Mouse (Mus musculus): ENCODE measurements around the gene Mras. TPM values are rescaled to one million over a fixed set of nuclear protein-coding genes. Genes with fewer than 3 reads are reported as not detected.

Gene Mras
- total RNA-seq, 2 experiments from 2014 or later, result 81.7 to 99.5 TPM

GRCm38 (mm10) chr9:99444590-99445178, 7.5 kb upstream of the Mras start:
- intact Hi-C loops (cut with DNase I), result loop anchor here (5.0 kb wide), 2 partner anchors 57 to 202 kb away; partner anchors contain the start of gene Cep70

GRCm38 (mm10) chr9:99441647-99442433, 4.7 kb upstream of the Mras start:
- DNase-seq (ENCODE audit: extremely low spot score in 1 of 2, low spot score in 2 of 2), result no peak
- intact Hi-C loops (cut with DNase I), result no loop called here

More at GRCm38 (mm10) chr9:99444590-99445178, 7.5 kb upstream of the Mras start:
- DNase-seq (ENCODE audit: extremely low spot score in 1 of 2, low spot score in 2 of 2), result no peak

- DNase-seq (ENCODE audit: extremely low spot score in 1 of 2, low spot score in 2 of 2), result peak in 1 of 2 experiments; percentile 60
- intact Hi-C loops (cut with DNase I), result no loop called here
Measured at GRCm38 (mm10) chr9:99440941-99441340, 3.8 kb upstream of the Mras start.

- no peak for DNase-seq (ENCODE audit: extremely low spot score in 1 of 2, low spot score in 2 of 2)
- intact Hi-C loops (cut with DNase I), result no loop called here
Measured at GRCm38 (mm10) chr9:99439064-99439463, 1.9 kb upstream of the Mras start.

GRCm38 (mm10) chr9:99437781-99438565, 792 bp upstream of the Mras start:
- intact Hi-C loops (cut with DNase I), result no loop called here
- no peak for DNase-seq (ENCODE audit: extremely low spot score in 1 of 2, low spot score in 2 of 2)

GRCm38 (mm10) chr9:99436182-99437030, 775 bp downstream of the Mras start:
- DNase-seq (ENCODE audit: extremely low spot score in 1 of 2, low spot score in 2 of 2), result peak; percentile 46 to 85
- intact Hi-C loops (cut with DNase I), result no loop called here

- intact Hi-C loops (cut with DNase I), result no loop called here
- DNase-seq (ENCODE audit: extremely low spot score in 1 of 2, low spot score in 2 of 2), result peak; percentile 51 to 70
Measured at GRCm38 (mm10) chr9:99435619-99436181, 1.5 kb downstream of the Mras start.

GRCm38 (mm10) chr9:99434892-99435618, 2.1 kb downstream of the Mras start:
- DNase-seq (ENCODE audit: extremely low spot score in 1 of 2, low spot score in 2 of 2), result no peak
- intact Hi-C loops (cut with DNase I), result no loop called here

- intact Hi-C loops (cut with DNase I), result no loop called here
- DNase-seq (ENCODE audit: extremely low spot score in 1 of 2, low spot score in 2 of 2), result no peak
Measured at GRCm38 (mm10) chr9:99432478-99432877, 4.7 kb downstream of the Mras start.

GRCm38 (mm10) chr9:99431963-99432362, 5.2 kb downstream of the Mras start:
- no peak for DNase-seq (ENCODE audit: extremely low spot score in 1 of 2, low spot score in 2 of 2)
- intact Hi-C loops (cut with DNase I), result no loop called here

- DNase-seq (ENCODE audit: extremely low spot score in 1 of 2, low spot score in 2 of 2), result no peak
- intact Hi-C loops (cut with DNase I), result no loop called here
Measured at GRCm38 (mm10) chr9:99431346-99431745, 5.8 kb downstream of the Mras start.

- DNase-seq (ENCODE audit: extremely low spot score in 1 of 2, low spot score in 2 of 2), result no peak
- intact Hi-C loops (cut with DNase I), result no loop called here
Measured at GRCm38 (mm10) chr9:99430806-99431205, 6.4 kb downstream of the Mras start.

- DNase-seq (ENCODE audit: extremely low spot score in 1 of 2, low spot score in 2 of 2), result no peak
- intact Hi-C loops (cut with DNase I), result no loop called here
Measured at GRCm38 (mm10) chr9:99429845-99430244, 7.3 kb downstream of the Mras start.

GRCm38 (mm10) chr9:99428601-99429331, 8.4 kb downstream of the Mras start:
- no peak for DNase-seq (ENCODE audit: extremely low spot score in 1 of 2, low spot score in 2 of 2)
- intact Hi-C loops (cut with DNase I), result no loop called here

- intact Hi-C loops (cut with DNase I), result no loop called here
- DNase-seq (ENCODE audit: extremely low spot score in 1 of 2, low spot score in 2 of 2), result no peak
Measured at GRCm38 (mm10) chr9:99425262-99425661, 11.9 kb downstream of the Mras start.

- intact Hi-C loops (cut with DNase I), result no loop called here
- no peak for DNase-seq (ENCODE audit: extremely low spot score in 1 of 2, low spot score in 2 of 2)
Measured at GRCm38 (mm10) chr9:99424574-99424863, 12.7 kb downstream of the Mras start.

Measured in left cerebral cortex, postnatal 10 days (tissue).